Mouse (Mus musculus) hindbrain, embryonic 12.5 days (tissue): Measurements from ENCODE around the gene Itpkb. TPM values are rescaled to one million over a fixed set of nuclear protein-coding genes. Genes with fewer than 3 reads are reported as not detected.
A peak's percentile ranks its signal among the peaks of the same experiment; 100 is the strongest.

Experiments used
- ATAC-seq: fragments of 200-750 bp; cut with Nextera tagmentation; 2 replicates; pipeline ENCODE4 v1.8.0; 2017; ENCODE audit warnings: moderate TSS enrichment; ENCODE audit not compliant: low FRiP score
- H3K27ac ChIP-seq: fragments of 300-500 bp; sonication (generic); 2 replicates; pipeline ENCODE4 v1.5.1; 2016; ENCODE audit warnings: mild to moderate bottlenecking
- H3K27me3 ChIP-seq: fragments of 300-500 bp; sonication (generic); 2 replicates; pipeline ENCODE4 v1.6.1; 2016; ENCODE audit warnings: mild to moderate bottlenecking
- H3K36me3 ChIP-seq: fragments of 300-500 bp; sonication (generic); 2 replicates; pipeline ENCODE4 v1.6.1; 2016; ENCODE audit warnings: mild to moderate bottlenecking
- H3K4me1 ChIP-seq: fragments of 300-500 bp; sonication (generic); 2 replicates; pipeline ENCODE4 v1.6.1; 2016
- H3K4me2 ChIP-seq: fragments of 300-500 bp; sonication (generic); replicated peaks from 2 replicates; pipeline ENCODE4 v1.6.1; 2016; ENCODE audit warnings: mild to moderate bottlenecking
- H3K4me3 ChIP-seq: fragments of 300-500 bp; sonication (generic); 2 replicates; pipeline ENCODE4 v1.5.1; 2016; ENCODE audit warnings: mild to moderate bottlenecking
- H3K9ac ChIP-seq: fragments of 300-500 bp; sonication (generic); 2 replicates; pipeline ENCODE4 v1.6.1; 2016; ENCODE audit warnings: mild to moderate bottlenecking, moderate library complexity
- H3K9me3 ChIP-seq: fragments of 300-500 bp; sonication (generic); replicated peaks from 2 replicates; pipeline ENCODE4 v1.6.1; 2016; ENCODE audit warnings: mild to moderate bottlenecking
- WGBS: fragments of 180-500 bp; shearing (Covaris S2); methylation state at CpG from one replicate; pipeline ENCODE4 v1.1.7; 2016; 5-methylcytosine and 5-hydroxymethylcytosine counted together
- polyA plus RNA-seq: library from polyadenylated mRNA; unstranded; fragments of >200 nt; fragmentation: Nextera tagmentation; extraction: Ambion mirVana; gene quantifications from 2 replicates; pipeline ENCODE4 v1.2.1, GENCODE M21; 2016

Itpkb gene
- polyA plus RNA-seq, 1 experiment from 2014 or later, result 8.3 TPM

GRCm38 (mm10) chr1:180423008-180423639 lies 92.8 kb downstream of the Itpkb start:
- no peak overlapping the region for H3K27ac ChIP-seq
- no peak overlapping the region for H3K9ac ChIP-seq
- 0 out of 2 replicates have a peak, but pooled peaks cover 3% of the 10 kb centered on the region for H3K36me3 ChIP-seq
- no peak overlapping the region for H3K4me3 ChIP-seq
- no peak for ATAC-seq
- H3K4me1 ChIP-seq, result peaks cover 17% of the 10 kb centered on the region
- H3K27me3 ChIP-seq, result no peaks in the 10 kb centered on the region
- WGBS, result 53% methylated on average over 16 of the region's 16 CpGs
- H3K4me2 ChIP-seq, result no peak overlapping the region
- no peaks in the 10 kb centered on the region for H3K9me3 ChIP-seq

GRCm38 (mm10) chr1:180423931-180424330 lies 93.6 kb downstream of the Itpkb start:
- H3K27ac ChIP-seq, result no peak overlapping the region
- H3K27me3 ChIP-seq, result no peaks in the 10 kb centered on the region
- H3K4me3 ChIP-seq, result no peak overlapping the region
- peaks cover 17% of the 10 kb centered on the region for H3K4me1 ChIP-seq
- no peaks in the 10 kb centered on the region for H3K9me3 ChIP-seq
- WGBS, result 75% methylated on average over 3 of the region's 3 CpGs
- H3K36me3 ChIP-seq, result no peaks in the 10 kb centered on the region
- no peak overlapping the region for H3K4me2 ChIP-seq
- ATAC-seq, result no peak
- H3K9ac ChIP-seq, result no peak overlapping the region

DNA sequence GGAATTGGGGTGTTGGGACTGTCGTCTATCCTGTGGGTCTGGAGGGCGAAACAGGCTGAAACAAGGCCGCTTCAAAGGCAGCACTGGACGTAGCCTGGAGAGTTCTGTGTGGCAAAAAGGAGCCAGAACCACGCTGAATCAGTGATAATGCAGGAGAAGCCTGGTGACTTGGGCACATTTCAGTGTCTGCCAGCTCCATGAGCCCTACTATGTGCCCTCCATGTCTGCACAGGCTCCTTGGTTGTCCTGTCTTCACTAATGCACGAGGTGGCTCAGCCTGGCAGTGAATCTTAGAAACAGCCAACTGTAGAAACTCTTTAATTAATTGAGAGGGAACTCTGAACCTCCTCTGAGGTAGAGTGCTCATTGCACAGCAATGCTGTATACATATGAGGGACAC lies 96.1 kb downstream of the Itpkb start:
- no peak for ATAC-seq
- Histone ChIP-seq H3K9me3 (no peaks in the 10 kb centered on the region), H3K27me3 (no peaks in the 10 kb centered on the region; the same call in 1 of the 2 replicates), H3K9ac (no peak overlapping the region), H3K27ac (no peak overlapping the region), H3K4me2 (no peak overlapping the region), H3K4me3 (no peak overlapping the region), H3K36me3 (no peaks in the 10 kb centered on the region), H3K4me1 (peaks cover 4% of the 10 kb centered on the region)
- WGBS, result 82% methylated on average over 6 of the region's 6 CpGs

- H3K4me2 ChIP-seq, result no peak overlapping the region
- no peaks in the 10 kb centered on the region for H3K9me3 ChIP-seq
Observed at GRCm38 (mm10) chr1:180427685-180428084, 97.4 kb downstream of the Itpkb start.

GRCm38 (mm10) chr1:180428101-180428712 lies 97.9 kb downstream of the Itpkb start:
- Histone ChIP-seq H3K9ac (no peak overlapping the region), H3K9me3 (no peaks in the 10 kb centered on the region), H3K4me1 (peaks cover 6% of the 10 kb centered on the region), H3K4me2 (no peak overlapping the region), H3K4me3 (no peak overlapping the region), H3K36me3 (no peaks in the 10 kb centered on the region), H3K27ac (no peak overlapping the region), H3K27me3 (no peaks in the 10 kb centered on the region; the same call in 1 of the 2 replicates)
- no peak for ATAC-seq
- 35% methylated on average over 9 of the region's 9 CpGs for WGBS

More at GRCm38 (mm10) chr1:180427685-180428084, 97.4 kb downstream of the Itpkb start:
- no peaks in the 10 kb centered on the region for H3K36me3 ChIP-seq
- no peaks in the 10 kb centered on the region; the same call in 1 of the 2 replicates for H3K27me3 ChIP-seq
- 71% methylated on average over 10 of the region's 10 CpGs for WGBS
- no peak for ATAC-seq
- peaks cover 3% of the 10 kb centered on the region for H3K4me1 ChIP-seq
- no peak overlapping the region for H3K4me3 ChIP-seq
- H3K9ac ChIP-seq, result no peak overlapping the region
- no peak overlapping the region for H3K27ac ChIP-seq

GRCm38 (mm10) chr1:180428871-180429270 lies 98.6 kb downstream of the Itpkb start:
- no peaks in the 10 kb centered on the region for H3K9me3 ChIP-seq
- no peak overlapping the region for H3K9ac ChIP-seq
- no peaks in the 10 kb centered on the region; the same call in 1 of the 2 replicates for H3K27me3 ChIP-seq
- ATAC-seq, result no peak
- no peak overlapping the region for H3K4me2 ChIP-seq
- no peak overlapping the region for H3K27ac ChIP-seq
- no peak overlapping the region for H3K4me3 ChIP-seq
- peaks cover 12% of the 10 kb centered on the region for H3K4me1 ChIP-seq
- WGBS, result 82% methylated on average over 8 of the region's 8 CpGs
- no peaks in the 10 kb centered on the region for H3K36me3 ChIP-seq

DNA sequence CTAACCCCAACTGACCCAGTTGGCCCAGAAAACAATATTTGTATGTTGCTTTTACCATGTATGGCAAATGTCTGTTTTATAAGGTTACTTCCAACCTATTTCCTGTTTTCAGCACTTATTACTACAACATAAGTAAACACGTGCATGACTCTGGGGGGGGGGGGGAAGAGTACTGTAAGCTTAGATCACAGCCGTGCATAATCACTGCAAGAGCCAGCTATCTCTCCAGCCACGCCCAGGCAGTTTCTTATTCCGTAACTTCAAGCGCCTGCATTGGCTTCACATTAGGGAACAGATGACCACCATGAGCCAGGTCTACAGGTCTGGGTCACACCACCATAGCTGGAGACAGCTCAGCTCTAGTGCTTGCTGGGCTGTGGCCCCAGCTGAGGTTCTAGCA lies 99.5 kb downstream of the Itpkb start:
- Histone ChIP-seq H3K9me3 (no peaks in the 10 kb centered on the region), H3K4me3 (no peak overlapping the region), H3K4me1 (peaks cover 17% of the 10 kb centered on the region), H3K27ac (no peak overlapping the region), H3K27me3 (no peaks in the 10 kb centered on the region; the same call in 1 of the 2 replicates), H3K36me3 (no peaks in the 10 kb centered on the region), H3K9ac (no peak overlapping the region), H3K4me2 (no peak overlapping the region)
- 76% methylated on average over 5 of the region's 5 CpGs for WGBS
- no peak for ATAC-seq

GRCm38 (mm10) chr1:180431833-180432232 lies 101.5 kb downstream of the Itpkb start:
- H3K4me3 ChIP-seq, result no peak overlapping the region
- no peak overlapping the region for H3K4me2 ChIP-seq
- no peak overlapping the region for H3K9ac ChIP-seq
- H3K27ac ChIP-seq, result no peak overlapping the region
- H3K36me3 ChIP-seq, result no peaks in the 10 kb centered on the region
- no peaks in the 10 kb centered on the region; the same call in 1 of the 2 replicates for H3K27me3 ChIP-seq
- H3K9me3 ChIP-seq, result no peaks in the 10 kb centered on the region
- WGBS, result 74% methylated on average over 12 of the region's 12 CpGs
- peaks cover 19% of the 10 kb centered on the region for H3K4me1 ChIP-seq
- ATAC-seq, result no peak

- 1% methylated on average over 16 of the region's 16 CpGs for WGBS
- peak; percentile 48 for ATAC-seq
- H3K27ac ChIP-seq, result peak overlapping the region; percentile 25; the same call in 1 of the 2 replicates
Observed at GRCm38 (mm10) chr1:180433098-180433538, 102.8 kb downstream of the Itpkb start.

DNA sequence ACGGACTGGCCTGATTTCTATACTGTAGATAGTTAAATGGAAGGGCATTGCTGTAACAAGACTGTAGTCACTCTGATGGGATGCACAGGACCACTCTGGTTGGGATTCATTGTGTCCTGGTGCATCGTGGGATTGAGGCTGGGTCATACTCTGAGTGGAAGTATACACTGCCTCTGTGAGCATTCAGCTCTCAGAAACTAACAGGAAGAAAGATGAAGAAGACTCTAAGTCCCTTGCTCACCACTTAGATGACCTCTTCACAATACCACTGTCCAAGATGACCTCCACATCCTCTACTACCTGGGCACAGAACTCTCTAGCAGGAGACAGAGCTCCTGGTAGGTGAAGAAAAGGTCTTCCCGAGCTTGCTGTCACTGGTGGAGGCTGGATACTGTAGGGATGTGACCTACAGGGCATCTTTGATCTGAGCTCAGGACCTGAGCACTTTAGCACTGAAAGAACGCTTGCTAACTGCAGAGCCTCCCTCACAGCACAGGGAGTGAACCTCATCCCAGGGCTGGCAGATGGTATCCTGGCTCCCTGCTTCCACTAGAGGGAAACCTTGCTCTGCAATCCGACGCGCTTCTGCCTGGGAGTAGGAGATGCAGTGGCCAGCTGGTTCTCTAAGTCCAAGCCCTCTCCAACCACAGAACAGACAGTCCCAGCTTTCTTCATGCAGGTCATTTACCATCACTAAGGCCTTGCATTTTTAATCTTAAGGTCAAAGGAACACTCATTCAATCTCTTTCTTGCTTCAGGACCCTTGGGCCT lies 103.7 kb downstream of the Itpkb start:
- Histone ChIP-seq H3K9me3 (no peaks in the 10 kb centered on the region), H3K27ac (peak overlapping the region; percentile 25; the same call in 1 of the 2 replicates), H3K36me3 (no peaks in the 10 kb centered on the region), H3K27me3 (no peaks in the 10 kb centered on the region; the same call in 1 of the 2 replicates), H3K4me1 (peaks cover 19% of the 10 kb centered on the region), H3K9ac (no peak overlapping the region), H3K4me2 (0 out of 2 replicates have a peak overlapping the region, but pooled peaks have one; percentile 2), H3K4me3 (no peak overlapping the region)
- ATAC-seq, result peak; percentile 83
- 21% methylated on average over 7 of the region's 7 CpGs for WGBS

More at GRCm38 (mm10) chr1:180433098-180433538, 102.8 kb downstream of the Itpkb start:
- Histone ChIP-seq H3K36me3 (no peaks in the 10 kb centered on the region), H3K4me2 (peak overlapping the region; percentile 52), H3K9ac (peak overlapping the region; percentile 56), H3K9me3 (no peaks in the 10 kb centered on the region), H3K4me3 (peak overlapping the region; percentile 35), H3K4me1 (peaks cover 19% of the 10 kb centered on the region), H3K27me3 (no peaks in the 10 kb centered on the region; the same call in 1 of the 2 replicates)

GRCm38 (mm10) chr1:180434925-180435324 lies 104.6 kb downstream of the Itpkb start:
- Histone ChIP-seq H3K27ac (no peak overlapping the region), H3K4me1 (peaks cover 19% of the 10 kb centered on the region), H3K9me3 (no peaks in the 10 kb centered on the region), H3K4me3 (no peak overlapping the region), H3K36me3 (no peaks in the 10 kb centered on the region), H3K27me3 (no peaks in the 10 kb centered on the region; the same call in 1 of the 2 replicates), H3K4me2 (0 out of 2 replicates have a peak overlapping the region, but pooled peaks have one; percentile 2), H3K9ac (no peak overlapping the region)
- no peak for ATAC-seq
- 14% methylated on average over 9 of the region's 9 CpGs for WGBS

- no peaks in the 10 kb centered on the region for H3K36me3 ChIP-seq
- no peak overlapping the region for H3K27ac ChIP-seq
- no peak overlapping the region for H3K4me2 ChIP-seq
- H3K9ac ChIP-seq, result no peak overlapping the region
- ATAC-seq, result no peak
- H3K4me3 ChIP-seq, result no peak overlapping the region
- peaks cover 5% of the 10 kb centered on the region; the same call in 1 of the 2 replicates for H3K4me1 ChIP-seq
- H3K9me3 ChIP-seq, result no peaks in the 10 kb centered on the region
- 80% methylated on average over 4 of the region's 4 CpGs for WGBS
- no peaks in the 10 kb centered on the region for H3K27me3 ChIP-seq
Observed at GRCm38 (mm10) chr1:180439496-180439895, 109.2 kb downstream of the Itpkb start.
